Mouse (Mus musculus) adrenal gland (tissue): ENCODE data around the gene Txlna.

ENCODE experiments used
- intact Hi-C: fragments of 180-260 bp; cut with DNase I; formaldehyde crosslinking; loops from one replicate; pipeline ENCODE4 v1.15.1; 2025

The Txlna gene

GRCm38 (mm10) chr4:129625496-129625895 is 15.4 kb downstream of the Txlna start:
- intact Hi-C loops, result no loop called here

DNA sequence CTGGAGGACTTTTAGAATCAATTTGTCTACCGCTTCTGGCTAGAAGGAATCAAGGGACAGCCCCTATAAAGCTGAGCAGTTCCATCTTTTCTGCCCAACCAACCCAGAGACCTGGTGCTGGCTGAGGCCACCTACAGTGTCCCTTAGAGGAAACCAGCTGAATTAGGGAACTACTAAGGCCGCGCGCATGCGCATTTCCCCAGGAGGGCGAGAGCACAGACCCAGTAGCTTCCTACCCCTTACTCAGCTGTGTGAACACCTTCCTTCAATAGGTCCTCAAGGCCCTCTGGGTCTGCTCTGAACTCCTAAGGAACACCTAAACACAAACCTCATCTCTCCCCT is 15.9 kb downstream of the Txlna start:
- intact Hi-C loops, result no loop called here

DNA sequence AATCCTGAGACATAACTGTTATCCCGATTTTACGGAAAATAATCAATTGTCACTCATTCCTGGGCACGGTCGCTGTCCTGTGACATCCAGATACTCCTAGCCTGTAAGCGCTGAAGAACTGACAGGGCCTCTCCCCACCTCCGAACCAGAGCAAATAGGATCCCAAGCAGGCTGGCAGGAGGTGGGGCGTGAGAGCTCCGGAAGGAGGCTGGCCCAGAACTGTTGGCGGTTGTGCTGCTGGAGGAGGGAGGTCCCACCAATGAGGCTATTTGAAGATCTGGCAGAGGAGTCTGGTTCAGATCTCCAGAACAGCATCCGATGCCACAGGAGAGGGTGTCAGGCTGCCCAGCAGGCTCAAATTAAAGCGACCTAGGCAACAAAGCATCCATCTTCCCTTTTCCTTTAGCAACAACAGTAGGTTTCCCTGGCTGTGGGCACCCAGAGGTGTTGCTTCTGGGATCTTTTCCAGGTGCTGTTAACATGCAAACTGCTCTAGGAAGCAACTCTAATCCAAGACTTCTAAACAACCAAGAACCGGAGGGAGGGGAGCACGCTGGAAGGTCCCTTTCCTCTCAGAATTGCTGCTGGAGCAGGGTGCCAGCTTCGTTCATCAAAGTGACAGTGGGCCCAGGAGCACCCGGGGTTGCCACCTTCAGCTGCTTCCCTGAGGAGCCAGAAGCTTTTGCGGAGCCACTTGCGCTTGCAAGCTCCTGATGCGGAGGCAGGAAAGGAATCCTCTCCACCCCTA is 16.4 kb downstream of the Txlna start:
- intact Hi-C loops, result no loop called here

- intact Hi-C loops, result no loop called here
Observed at GRCm38 (mm10) chr4:129623681-129624091, 17.2 kb downstream of the Txlna start, which contains the start of gene Ccdc28b. Gene Ccdc28b (minus strand): TSS chr4:129623947.

- intact Hi-C loops, result no loop called here
Observed at GRCm38 (mm10) chr4:129622803-129623535, 17.9 kb downstream of the Txlna start.

DNA sequence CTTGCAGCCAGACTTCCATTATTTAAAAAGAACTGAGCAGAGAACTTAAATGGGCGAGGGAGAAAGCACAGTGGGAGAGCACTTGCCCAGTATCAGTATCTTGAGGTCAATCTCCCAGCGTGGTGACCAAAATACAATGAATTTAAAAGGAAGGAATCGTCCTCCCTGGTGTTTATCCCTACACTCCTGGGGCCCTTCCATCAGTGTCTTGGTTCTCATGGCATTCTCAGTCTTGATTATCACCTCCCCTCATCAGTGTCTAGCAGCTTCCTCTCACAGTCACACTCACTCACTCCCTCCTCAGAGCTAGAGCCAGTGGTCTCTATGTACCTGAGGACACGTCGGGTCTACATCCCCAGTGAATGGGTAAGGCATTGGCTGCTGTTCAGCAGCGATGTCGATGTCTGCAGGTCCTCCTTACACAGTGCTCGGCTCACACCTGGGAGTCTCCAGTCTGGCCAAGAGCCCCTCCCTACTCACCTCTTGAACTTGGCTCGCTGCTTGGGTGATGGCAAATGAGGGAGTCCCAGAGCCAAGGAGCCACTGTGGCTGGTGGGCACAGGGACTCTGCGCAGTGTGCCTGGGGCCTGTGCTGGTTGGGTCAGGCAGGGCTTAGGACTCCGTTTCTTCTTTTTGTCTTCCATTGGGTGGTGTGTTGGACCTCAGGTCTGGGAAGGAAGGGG is 18.6 kb downstream of the Txlna start:
- intact Hi-C loops, result no loop called here

GRCm38 (mm10) chr4:129621283-129621841 is 19.5 kb downstream of the Txlna start:
- intact Hi-C loops, result no loop called here

- intact Hi-C loops, result no loop called here
Observed at GRCm38 (mm10) chr4:129620419-129621282, 20.2 kb downstream of the Txlna start.

DNA sequence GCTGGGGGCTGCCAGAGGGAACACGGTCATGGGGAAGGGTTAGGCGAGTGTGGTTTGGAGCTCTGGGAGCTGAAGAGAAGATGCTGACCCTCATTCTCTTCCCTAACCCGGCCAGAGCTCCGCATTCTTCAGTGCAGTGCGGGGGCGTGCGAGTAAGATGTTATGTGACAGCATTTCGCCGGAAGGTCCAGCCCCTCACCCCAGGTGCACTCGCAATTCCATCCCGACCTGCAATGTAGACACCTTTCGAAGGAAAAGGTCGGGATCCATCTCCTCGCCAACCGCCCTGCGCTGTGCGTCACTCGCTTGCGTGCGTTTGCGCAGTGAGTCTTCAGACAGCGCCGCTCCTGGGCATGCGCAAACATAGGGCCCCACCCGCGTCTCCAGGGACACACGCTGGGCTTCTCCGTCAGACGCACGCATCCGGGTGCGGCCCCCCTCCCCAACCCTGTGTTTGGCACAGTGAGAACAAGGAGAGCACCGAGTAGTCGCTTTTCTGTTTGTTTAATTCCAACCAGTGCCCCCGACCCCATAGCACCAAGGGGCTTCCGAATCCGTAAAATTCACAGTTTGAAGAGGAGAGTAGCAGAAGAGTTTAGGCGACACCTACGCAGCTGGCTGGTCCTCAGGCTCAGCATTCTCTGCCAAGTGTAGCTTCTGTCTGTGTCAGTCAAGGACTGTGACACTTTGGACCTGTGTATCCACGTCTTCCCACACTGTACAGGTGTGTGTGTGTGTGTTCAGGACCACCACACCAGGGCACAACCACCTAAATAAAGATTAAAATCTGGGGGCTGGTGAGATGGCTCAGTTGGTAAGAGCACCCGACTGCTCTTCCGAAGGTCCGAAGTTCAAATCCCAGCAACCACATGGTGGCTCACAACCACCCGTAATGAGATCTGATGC is 21.8 kb downstream of the Txlna start, which contains the start of gene Iqcc:
TSS of gene Iqcc (minus strand) at position 314 of the 906 bp plus-strand sequence.
- intact Hi-C loops, result no loop called here

- intact Hi-C loops, result no loop called here
Observed at GRCm38 (mm10) chr4:129618031-129618430, 22.8 kb downstream of the Txlna start.

DNA sequence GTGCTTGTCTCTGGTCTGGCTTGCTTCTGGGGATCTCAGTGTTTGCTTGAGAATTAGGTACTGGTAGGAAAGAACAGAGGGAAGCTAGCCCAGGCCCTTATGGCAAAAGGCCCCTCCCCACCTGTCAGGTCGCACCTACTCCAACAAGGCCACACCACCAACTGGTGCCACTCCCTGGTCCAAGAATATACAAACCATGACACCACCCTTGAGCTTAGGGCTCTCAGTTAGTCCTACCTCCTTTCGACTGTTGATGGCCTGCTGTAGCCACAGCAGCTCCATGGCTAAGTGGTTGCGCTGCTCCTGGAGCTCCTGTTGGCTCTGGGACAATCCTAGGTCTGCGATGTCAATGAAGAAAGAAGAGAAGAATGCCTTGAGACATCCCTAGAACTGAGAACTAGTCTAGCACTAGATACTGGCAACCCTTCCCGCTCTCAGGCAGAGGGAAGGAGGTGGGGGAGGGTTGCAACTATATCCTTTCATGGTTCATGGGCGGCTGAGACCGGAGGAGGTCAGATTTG is 23.7 kb downstream of the Txlna start:
- intact Hi-C loops, result no loop called here

GRCm38 (mm10) chr4:129616631-129617030 is 24.2 kb downstream of the Txlna start:
- intact Hi-C loops, result no loop called here

GRCm38 (mm10) chr4:129615801-129616290 is 25.0 kb downstream of the Txlna start:
- intact Hi-C loops, result no loop called here

GRCm38 (mm10) chr4:129614093-129614492 is 26.8 kb downstream of the Txlna start, which contains the start of gene Dcdc2b:
Gene Dcdc2b (minus strand): TSS chr4:129614257.
- intact Hi-C loops, result loop anchor here (5.0 kb wide), 1 partner anchor 37 kb away; the partner anchor contains the start of gene Fam167b

DNA sequence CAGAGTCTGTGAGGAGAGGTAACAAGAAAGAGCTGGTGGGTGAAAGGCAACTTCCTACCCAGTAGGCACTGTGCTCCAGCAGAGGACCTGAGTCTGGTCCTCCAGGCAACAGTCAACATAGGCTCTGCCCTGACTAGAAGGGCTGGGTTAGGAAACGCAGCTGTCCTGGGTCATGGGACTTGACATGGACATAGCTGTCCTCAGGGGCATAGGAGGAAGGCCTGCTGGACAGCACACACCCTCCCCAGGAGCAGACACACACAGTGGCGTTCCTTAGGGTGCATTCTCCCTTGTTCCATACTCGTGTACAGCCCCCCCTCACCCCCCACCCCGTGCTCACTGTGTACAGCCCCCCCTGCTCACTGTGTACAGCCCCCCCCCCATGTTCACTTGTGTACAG is 30.4 kb downstream of the Txlna start:
- intact Hi-C loops, result loop anchor here (5.0 kb wide), 1 partner anchor 33 kb away; the partner anchor contains the start of gene Fam167b

DNA sequence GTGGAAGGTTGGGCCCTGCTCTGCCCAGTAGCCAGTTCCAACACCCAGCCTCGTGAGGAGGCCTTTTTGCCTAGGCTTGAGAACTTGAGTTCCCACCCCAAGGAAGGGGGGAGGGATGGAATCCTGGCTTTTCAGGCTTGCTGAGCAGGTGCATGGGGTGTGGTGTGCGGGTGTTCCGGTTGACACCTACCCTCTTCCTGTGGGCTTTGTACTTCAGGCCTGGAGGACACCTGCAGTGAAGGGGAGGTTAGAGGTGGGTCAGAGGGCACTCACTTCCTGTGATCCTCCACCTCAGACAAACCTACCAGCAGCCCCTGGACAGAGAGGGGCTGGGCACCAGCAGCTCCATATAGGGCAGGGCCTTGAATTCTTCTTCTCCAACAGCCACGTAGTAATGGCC is 30.8 kb downstream of the Txlna start:
- intact Hi-C loops, result loop anchor here (5.0 kb wide), 1 partner anchor 33 kb away; the partner anchor contains the start of gene Fam167b

GRCm38 (mm10) chr4:129609139-129609631 is 31.7 kb downstream of the Txlna start:
- intact Hi-C loops, result loop anchor here (10.0 kb wide), 1 partner anchor 64 kb away; the partner anchor contains the start of gene Hdac1

DNA sequence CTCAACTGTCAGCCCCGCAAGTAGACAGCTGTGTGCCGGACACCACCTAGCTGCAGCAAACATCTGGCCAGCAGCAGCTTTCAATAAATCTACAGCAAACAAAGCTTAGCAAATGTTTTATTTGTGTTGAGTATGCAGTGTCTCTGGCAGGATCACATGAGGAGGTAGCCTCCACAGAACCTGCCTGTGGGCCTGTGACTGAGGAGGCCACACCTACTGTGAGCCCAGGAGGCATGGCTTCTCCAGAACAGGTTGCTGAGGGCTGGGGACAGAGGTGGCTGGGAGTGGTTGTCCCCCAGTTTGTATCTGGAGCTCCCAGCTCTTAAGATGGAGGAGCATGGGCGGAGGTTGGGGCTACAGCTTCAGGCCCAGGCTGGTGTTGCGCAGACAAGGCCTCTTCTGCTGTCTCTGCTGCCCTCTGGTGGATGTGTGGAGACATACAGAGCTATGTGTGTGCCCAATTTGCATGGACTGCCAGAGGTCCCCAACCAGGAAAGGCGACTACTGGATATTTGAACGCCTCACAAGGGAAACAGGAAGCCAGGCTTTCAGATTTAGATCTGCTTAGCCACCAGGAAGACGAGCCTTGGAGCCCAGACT is 32.3 kb downstream of the Txlna start:
- intact Hi-C loops, result loop anchor here (10.0 kb wide), 1 partner anchor 64 kb away; the partner anchor contains the start of gene Hdac1
